Mouse (Mus musculus) adrenal gland, postnatal 14 days (tissue): Measurements from ENCODE around the gene Fezf2. TPM values are rescaled to one million over a fixed set of nuclear protein-coding genes. Genes with fewer than 3 reads are reported as not detected.

ENCODE experiments used
- DNase-seq: peaks from one replicate; pipeline ENCODE4 v3.0.0; 2021; ENCODE audit warnings: mixed read lengths
- long read RNA-seq, 2 experiments: library from polyadenylated mRNA; stranded (forward); transcript quantifications; one replicate each; pipeline ENCODE4 v2.0.0; 2021
- total RNA-seq: library from RNA; stranded (reverse); gene quantifications from 2 replicates; pipeline ENCODE4 v1.2.3, GENCODE M21; 2021

Fezf2 gene
- not detected in 2 replicates for total RNA-seq
- long read RNA-seq, experiment 1: 0 reads
- long read RNA-seq, experiment 2: 0 reads

- DNase-seq: no peak
These were observed at the start of gene Fezf2 for GRCm38 (mm10) chr14:12348089-12348488. Gene Fezf2, minus strand, starts transcription at chr14:12348189.

GRCm38 (mm10) chr14:12397561-12397960 lies 49.6 kb upstream of the Fezf2 start:
- DNase-seq: peak; percentile 17

- DNase-seq: no peak
These were observed 46.3 kb upstream of the Fezf2 start for GRCm38 (mm10) chr14:12394318-12394717.

- DNase-seq: no peak
These were observed 45.4 kb upstream of the Fezf2 start for GRCm38 (mm10) chr14:12393271-12393861.

- DNase-seq: no peak
These were observed 43.2 kb upstream of the Fezf2 start for GRCm38 (mm10) chr14:12391167-12391566.

- no peak for DNase-seq
These were observed 40.9 kb upstream of the Fezf2 start for GRCm38 (mm10) chr14:12388806-12389436.

GRCm38 (mm10) chr14:12388192-12388795 lies 40.3 kb upstream of the Fezf2 start:
- no peak for DNase-seq

GRCm38 (mm10) chr14:12387176-12387575 lies 39.2 kb upstream of the Fezf2 start:
- no peak for DNase-seq

GRCm38 (mm10) chr14:12377883-12378282 lies 29.9 kb upstream of the Fezf2 start:
- DNase-seq: no peak

GRCm38 (mm10) chr14:12377289-12377688 lies 29.3 kb upstream of the Fezf2 start:
- DNase-seq: no peak

- no peak for DNase-seq
These were observed 27.5 kb upstream of the Fezf2 start for GRCm38 (mm10) chr14:12375451-12375850.

GRCm38 (mm10) chr14:12350271-12350916 lies 2.4 kb upstream of the Fezf2 start:
- DNase-seq: no peak

GRCm38 (mm10) chr14:12349334-12350090 lies 1.5 kb upstream of the Fezf2 start:
- DNase-seq: no peak

GRCm38 (mm10) chr14:12346865-12347600 lies 956 bp downstream of the Fezf2 start:
- DNase-seq: no peak

GRCm38 (mm10) chr14:12346011-12346864 lies 1.8 kb downstream of the Fezf2 start:
- DNase-seq: no peak

- DNase-seq: no peak
These were observed 2.6 kb downstream of the Fezf2 start for GRCm38 (mm10) chr14:12345241-12345921.

- DNase-seq: peak; percentile 38
These were observed 3.2 kb downstream of the Fezf2 start for GRCm38 (mm10) chr14:12344746-12345240.

- no peak for DNase-seq
These were observed 3.8 kb downstream of the Fezf2 start for GRCm38 (mm10) chr14:12344061-12344745.

- no peak for DNase-seq
These were observed 4.5 kb downstream of the Fezf2 start for GRCm38 (mm10) chr14:12343451-12343941.
